ENCODE assay signal across 16 mouse cellular contexts in genomic region chr13:13723293-13723692, GRCm38 (mm10).
A peak's percentile ranks its signal among the peaks of the same experiment; 100 is the strongest.
DNase-seq lines count a peak whose midpoint lies in the region; ATAC-seq lines count a peak whose summit lies in the region.
"Had no signal": no experiment of that assay in that cellular context is flagged by ENCODE, and none has a peak within 500 bp of the region (broad histone marks: within the 10 kb centered on the region; RNA-seq: fewer than 3 reads in every experiment).

No protein-coding gene starts in this region.

- no peak for DNase-seq in heart, postnatal 10 days
- no peak for DNase-seq in right cerebral cortex, postnatal 36 days (ENCODE audit: low spot score in 2 of 2)
- no peak for DNase-seq in kidney, postnatal 36 days
- DNase-seq: adrenal gland, adult 8-10 months; adrenal gland, postnatal 36 days; cerebellum, adult 2 months; cerebellum, postnatal 10 days; gastrocnemius, postnatal 36 days had no signal

- intact Hi-C loops in heart, postnatal 10 days (cut with DNase I): no loop called here

- peaks cover 4 to 7% of the 10 kb centered on the region in 2 experiments; a peak in 2 of 4 replicates for H3K4me1 ChIP-seq in heart, embryonic 14.5 days (ENCODE audit: control insufficient read depth in 2 of 2, insufficient read depth in 2 of 2, low read length in 2 of 2)
- peaks cover 20% of the 10 kb centered on the region for H3K4me1 ChIP-seq in megakaryocyte, embryonic 14.5 days
- H3K4me1 ChIP-seq in liver, embryonic 16.5 days (ENCODE audit: control insufficient read depth, low read depth, low read length): no peaks in the 10 kb centered on the region
- H3K4me1 ChIP-seq: embryonic facial prominence, embryonic 12.5 days; forebrain, embryonic 15.5 days; hindbrain, embryonic 15.5 days had no signal

- H3K4me3 ChIP-seq in heart, embryonic 14.5 days (ENCODE audit: control insufficient read depth in 1 of 2, insufficient read depth in 1 of 2, low read depth in 1 of 2, low read length in 2 of 2): no peak overlapping the region
- peak overlapping the region; percentile 46 for H3K4me3 ChIP-seq in megakaryocyte, embryonic 14.5 days (replicated peaks)
- no peak overlapping the region for H3K4me3 ChIP-seq in liver, embryonic 16.5 days (ENCODE audit: low read depth, low read length)
- H3K4me3 ChIP-seq: embryonic facial prominence, embryonic 12.5 days; forebrain, embryonic 15.5 days; hindbrain, embryonic 15.5 days had no signal

- H3K4me2 ChIP-seq in heart, embryonic 14.5 days (ENCODE audit: low read length): no peak overlapping the region
- H3K4me2 ChIP-seq in liver, embryonic 16.5 days (ENCODE audit: low read depth, low read length): no peak overlapping the region
- H3K4me2 ChIP-seq: embryonic facial prominence, embryonic 12.5 days; forebrain, embryonic 15.5 days; hindbrain, embryonic 15.5 days had no signal

- 0 out of 4 replicates have a peak overlapping the region, but pooled peaks of 1 of the 2 experiments have one; percentile 33 for H3K27ac ChIP-seq in heart, embryonic 14.5 days (replicated peaks in 1 of 2; ENCODE audit: control insufficient read depth in 1 of 2, insufficient read depth in 1 of 2, low read depth in 2 of 2, low read length in 2 of 2)
- no peak overlapping the region for H3K27ac ChIP-seq in liver, embryonic 16.5 days (ENCODE audit: low read length)
- H3K27ac ChIP-seq: embryonic facial prominence, embryonic 12.5 days; forebrain, embryonic 15.5 days; hindbrain, embryonic 15.5 days had no signal

- H3K9me3 ChIP-seq in heart, embryonic 14.5 days (ENCODE audit: control insufficient read depth, low read length): no peaks in the 10 kb centered on the region
- H3K9me3 ChIP-seq in megakaryocyte, embryonic 14.5 days: no peaks in the 10 kb centered on the region
- no peaks in the 10 kb centered on the region for H3K9me3 ChIP-seq in liver, embryonic 16.5 days (replicated peaks; ENCODE audit: control insufficient read depth, low read length)
- H3K9me3 ChIP-seq: embryonic facial prominence, embryonic 12.5 days; forebrain, embryonic 15.5 days; hindbrain, embryonic 15.5 days had no signal

- ATAC-seq in heart, embryonic 14.5 days (ENCODE audit: insufficient number of reproducible peaks, insufficient read depth, low FRiP score, low read depth): 0 out of 2 replicates have a peak, but pooled peaks have one; percentile 50
- no peak for ATAC-seq in megakaryocyte, adult 5-6 weeks (ENCODE audit: poor library complexity, severe bottlenecking)
- peak; percentile 13; the same call in 1 of the 2 replicates for ATAC-seq in liver, embryonic 16.5 days (ENCODE audit: low read depth)
- ATAC-seq: forebrain, embryonic 15.5 days had no signal

- no peak overlapping the region for H3K9ac ChIP-seq in heart, embryonic 14.5 days (ENCODE audit: low read length)
- H3K9ac ChIP-seq in liver, embryonic 16.5 days (ENCODE audit: low read depth, low read length): no peak overlapping the region
- H3K9ac ChIP-seq: embryonic facial prominence, embryonic 12.5 days; forebrain, embryonic 15.5 days; hindbrain, embryonic 15.5 days had no signal

- peaks cover 13% of the 10 kb centered on the region; the same call in 1 of the 2 replicates for H3K36me3 ChIP-seq in heart, embryonic 14.5 days (ENCODE audit: control insufficient read depth, insufficient read depth, low read length)
- H3K36me3 ChIP-seq in megakaryocyte, embryonic 14.5 days (replicated peaks; ENCODE audit: low read length): peaks cover 52% of the 10 kb centered on the region
- no peaks in the 10 kb centered on the region; the same call in 1 of the 2 replicates for H3K36me3 ChIP-seq in liver, embryonic 16.5 days (ENCODE audit: control insufficient read depth, insufficient read depth)
- H3K36me3 ChIP-seq: embryonic facial prominence, embryonic 12.5 days had no signal

- 7% methylated on average over 3 of the region's 3 CpGs for WGBS in heart, embryonic 14.5 days
- WGBS in liver, embryonic 16.5 days (ENCODE audit: insufficient replicate concordance): 32% methylated on average over 3 of the region's 3 CpGs

- no peaks in the 10 kb centered on the region for H3K27me3 ChIP-seq in heart, embryonic 14.5 days (ENCODE audit: control insufficient read depth, insufficient read depth, low read length)
- no peaks in the 10 kb centered on the region for H3K27me3 ChIP-seq in megakaryocyte, embryonic 14.5 days (replicated peaks)
- H3K27me3 ChIP-seq in liver, embryonic 16.5 days (ENCODE audit: control insufficient read depth, insufficient read depth, low read depth, low read length): no peaks in the 10 kb centered on the region
- H3K27me3 ChIP-seq: CH12.LX; embryonic facial prominence, embryonic 12.5 days; forebrain, embryonic 15.5 days; hindbrain, embryonic 15.5 days had no signal
